Mouse (Mus musculus): ENCODE measurements at regions not wholly inside any gene's neighbourhood (a gene's known extent, or its start where the extent isn't known, plus 50 kb on each side); places are given as distances from the start of the nearest gene placed in this dataset.

DNA sequence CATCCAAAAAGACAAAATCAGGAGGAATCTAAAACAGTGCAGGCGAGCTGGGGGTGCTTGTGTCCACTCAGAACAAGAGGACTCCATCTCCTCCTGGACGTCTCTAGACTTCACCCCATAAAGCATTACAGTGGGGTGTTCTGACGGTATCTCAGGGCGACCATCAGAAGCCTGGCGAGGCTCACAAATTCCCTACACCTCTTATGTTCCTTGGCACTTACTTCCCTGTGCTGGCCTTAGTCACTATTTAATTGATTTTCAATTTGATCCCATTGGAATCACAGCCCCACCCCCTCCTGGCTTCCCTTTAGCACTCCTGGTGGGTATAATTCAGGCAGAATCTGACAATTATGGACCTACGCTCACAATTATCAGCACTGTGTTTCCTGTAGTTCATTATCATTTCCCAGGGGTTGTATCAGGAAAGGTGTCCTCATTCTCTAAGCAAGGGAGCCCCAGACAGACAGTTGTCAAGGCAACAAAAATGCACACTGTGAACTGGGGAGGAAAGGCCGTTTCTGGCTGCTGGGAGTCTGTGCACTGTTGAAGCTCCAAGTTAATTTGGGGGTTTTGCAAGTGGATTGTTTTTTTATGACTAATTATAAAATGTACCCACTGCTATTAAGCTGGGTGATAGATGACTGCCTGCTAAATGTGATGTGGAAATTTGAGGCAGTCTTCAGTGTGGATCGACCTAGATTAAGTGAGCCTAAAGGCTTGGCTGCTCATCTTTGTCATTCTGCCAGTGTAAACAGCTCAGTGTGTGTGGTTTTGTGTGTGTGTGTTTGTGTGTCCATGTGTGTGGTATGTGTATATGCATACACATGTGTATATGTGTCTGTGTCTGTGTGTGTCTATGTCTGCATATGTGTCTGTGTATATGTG lies 115.6 kb upstream of the Kcnj15 start:
- Histone ChIP-seq H3K4me3 (replicated peaks) (no peak overlapping the region), H3K4me2 (no peak overlapping the region), H3K27ac (replicated peaks) (peak overlapping the region; percentile 67), H3K9ac (replicated peaks) (no peak overlapping the region), H3K36me3 (no peaks in the 10 kb centered on the region), H3K27me3 (replicated peaks) (no peaks in the 10 kb centered on the region), H3K9me3 (replicated peaks) (no peaks in the 10 kb centered on the region), H3K4me1 (peaks cover 21% of the 10 kb centered on the region)
- whole genome bisulfite sequencing = 35% methylated on average over 8 of the region's 8 CpGs
- ATAC-seq (ENCODE audit: low FRiP score) = peak; percentile 85

DNA sequence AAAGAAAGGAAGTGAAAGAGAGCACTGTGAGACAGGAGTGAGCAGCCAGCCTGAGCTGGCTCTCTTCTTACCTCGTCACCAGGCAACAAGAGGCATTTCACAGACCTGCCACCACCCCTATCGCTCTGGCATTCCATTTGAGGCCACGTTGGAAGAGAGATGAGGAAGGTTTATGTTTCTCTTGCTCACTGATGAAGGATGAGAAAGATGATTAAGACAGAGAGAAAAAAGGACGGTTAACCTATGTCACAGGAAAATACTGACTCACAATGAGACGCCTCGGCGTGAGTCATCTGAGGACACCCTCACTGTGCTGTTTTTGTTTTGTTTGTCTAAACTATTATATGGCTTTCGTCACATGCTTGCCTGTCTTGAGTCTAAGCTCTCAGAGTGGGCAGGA lies 106.9 kb upstream of the Kcnj15 start:
- Histone ChIP-seq H3K4me1 (no peaks in the 10 kb centered on the region), H3K27ac (replicated peaks) (no peak overlapping the region), H3K4me2 (no peak overlapping the region), H3K27me3 (replicated peaks) (no peaks in the 10 kb centered on the region), H3K36me3 (no peaks in the 10 kb centered on the region), H3K4me3 (replicated peaks) (no peak overlapping the region), H3K9ac (replicated peaks) (no peak overlapping the region), H3K9me3 (replicated peaks) (no peaks in the 10 kb centered on the region)
- WGBS = 80% methylated on average over 8 of the region's 8 CpGs
- ATAC-seq (ENCODE audit: low FRiP score) = no peak

DNA sequence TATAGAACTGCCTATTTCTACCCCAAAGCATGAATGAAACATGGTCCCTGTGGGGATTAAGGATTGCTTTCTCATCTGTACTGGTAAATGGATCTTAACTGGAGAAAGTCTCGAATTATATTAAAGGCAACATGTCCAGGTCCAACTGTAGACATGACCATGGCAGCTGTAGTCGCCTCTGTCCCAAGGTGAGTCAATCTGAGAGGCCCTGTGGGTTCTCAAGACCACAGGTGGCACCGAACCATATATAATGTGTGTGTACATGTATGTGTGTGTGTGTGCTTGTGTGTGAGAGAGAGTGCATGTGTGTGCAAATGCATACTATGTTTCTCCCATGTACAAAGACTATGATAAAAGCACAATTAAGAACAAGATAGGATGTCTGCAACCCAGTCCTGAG lies 105.9 kb upstream of the Kcnj15 start:
- Histone ChIP-seq H3K27ac (replicated peaks) (no peak overlapping the region), H3K4me3 (replicated peaks) (no peak overlapping the region), H3K36me3 (no peaks in the 10 kb centered on the region), H3K9ac (replicated peaks) (no peak overlapping the region), H3K9me3 (replicated peaks) (no peaks in the 10 kb centered on the region), H3K27me3 (replicated peaks) (no peaks in the 10 kb centered on the region), H3K4me2 (no peak overlapping the region), H3K4me1 (no peaks in the 10 kb centered on the region)
- WGBS = 86% methylated on average over 3 of the region's 3 CpGs
- no peak for ATAC-seq (ENCODE audit: low FRiP score)

DNA sequence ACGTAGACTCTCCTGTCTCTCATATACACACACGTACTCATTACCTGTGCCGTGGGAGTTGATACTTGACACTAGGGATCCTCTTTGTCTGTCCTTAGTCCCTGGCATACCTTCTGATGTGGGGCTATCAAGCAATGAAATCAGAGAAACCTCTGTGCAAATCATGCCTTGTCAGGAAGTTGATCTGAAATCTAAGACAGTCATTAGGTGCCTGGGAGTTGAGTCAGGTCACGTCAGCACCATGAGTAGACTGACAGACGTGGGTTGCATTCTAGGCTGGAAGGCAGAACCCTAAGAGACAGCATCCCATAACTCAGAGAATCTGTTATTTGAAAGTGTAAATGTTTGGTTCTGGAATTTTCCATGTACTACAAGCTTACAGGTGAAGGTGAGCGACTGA lies 105.4 kb upstream of the Kcnj15 start:
- ATAC-seq (ENCODE audit: low FRiP score) = no peak

DNA sequence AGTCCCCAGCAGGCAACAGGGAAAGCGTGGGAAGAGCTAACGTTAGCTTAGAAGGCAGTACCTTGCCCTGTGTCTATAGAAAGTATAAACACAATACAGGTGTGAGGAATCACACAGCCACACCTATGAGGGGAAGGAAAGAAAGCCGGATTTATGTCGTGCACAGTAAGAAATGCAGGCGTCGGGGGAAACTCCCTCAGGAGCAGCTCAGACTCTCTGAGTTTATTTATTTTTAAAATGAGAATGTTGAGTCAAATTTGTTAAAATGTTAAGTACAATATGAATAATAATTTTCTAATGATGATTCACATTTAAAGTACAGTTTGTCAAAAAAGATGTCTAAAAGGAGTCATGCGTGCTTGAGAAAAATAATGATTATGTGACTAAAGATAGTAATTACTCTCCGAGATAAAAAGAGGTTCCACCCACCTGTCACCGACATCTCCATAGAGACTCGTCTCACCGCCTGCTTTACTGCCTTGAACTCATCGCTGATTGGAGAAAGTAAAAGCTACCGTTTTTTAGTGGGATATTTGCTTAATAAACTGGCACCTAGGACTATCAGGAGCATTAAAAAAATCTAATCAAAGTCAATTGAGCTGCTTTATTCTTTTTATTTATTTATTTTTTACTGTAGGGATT lies 104.5 kb upstream of the Kcnj15 start:
- ATAC-seq (ENCODE audit: low FRiP score) = no peak
- Histone ChIP-seq H3K4me2 (no peak overlapping the region), H3K4me1 (no peaks in the 10 kb centered on the region), H3K36me3 (no peaks in the 10 kb centered on the region), H3K27ac (replicated peaks) (no peak overlapping the region), H3K9me3 (replicated peaks) (no peaks in the 10 kb centered on the region), H3K9ac (replicated peaks) (no peak overlapping the region), H3K27me3 (replicated peaks) (no peaks in the 10 kb centered on the region), H3K4me3 (replicated peaks) (no peak overlapping the region)
- 52% methylated on average over 13 of the region's 13 CpGs for WGBS

More for the DNA sequence above, 105.4 kb upstream of the Kcnj15 start:
- Histone ChIP-seq H3K9me3 (replicated peaks) (no peaks in the 10 kb centered on the region), H3K4me1 (no peaks in the 10 kb centered on the region), H3K4me3 (replicated peaks) (no peak overlapping the region), H3K27ac (replicated peaks) (no peak overlapping the region), H3K36me3 (no peaks in the 10 kb centered on the region), H3K4me2 (no peak overlapping the region), H3K9ac (replicated peaks) (no peak overlapping the region), H3K27me3 (replicated peaks) (no peaks in the 10 kb centered on the region)
- 94% methylated on average over 6 of the region's 6 CpGs for WGBS

DNA sequence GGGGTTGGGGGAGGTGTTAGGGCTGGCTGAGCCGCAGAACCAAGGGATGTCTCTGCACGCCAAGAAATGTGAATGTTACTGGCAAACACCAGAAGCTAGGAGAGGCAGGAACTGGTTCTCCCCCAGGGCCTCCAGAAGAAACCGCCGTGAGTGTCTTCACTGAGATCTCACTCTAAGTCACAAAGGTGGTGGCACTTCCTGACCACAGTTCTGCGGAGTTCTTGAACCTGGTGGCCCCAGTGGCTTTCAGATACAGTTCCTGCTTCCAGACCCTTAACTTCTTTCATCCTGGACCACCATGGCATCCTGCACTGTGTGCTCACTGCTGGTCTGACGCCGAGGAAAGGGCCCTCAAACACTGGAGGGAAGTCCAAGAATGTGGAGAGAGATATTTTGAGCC lies 89.0 kb upstream of the Kcnj15 start:
- no peak overlapping the region for H3K9ac ChIP-seq (replicated peaks)
- H3K36me3 ChIP-seq = no peaks in the 10 kb centered on the region
- no peaks in the 10 kb centered on the region for H3K9me3 ChIP-seq (replicated peaks)
- no peaks in the 10 kb centered on the region for H3K27me3 ChIP-seq (replicated peaks)
- H3K4me3 ChIP-seq (replicated peaks) = no peak overlapping the region
- H3K4me1 ChIP-seq = no peaks in the 10 kb centered on the region
- no peak for ATAC-seq (ENCODE audit: low FRiP score)
- no peak overlapping the region for H3K4me2 ChIP-seq
- WGBS = 83% methylated on average over 7 of the region's 7 CpGs
- H3K27ac ChIP-seq (replicated peaks) = no peak overlapping the region

DNA sequence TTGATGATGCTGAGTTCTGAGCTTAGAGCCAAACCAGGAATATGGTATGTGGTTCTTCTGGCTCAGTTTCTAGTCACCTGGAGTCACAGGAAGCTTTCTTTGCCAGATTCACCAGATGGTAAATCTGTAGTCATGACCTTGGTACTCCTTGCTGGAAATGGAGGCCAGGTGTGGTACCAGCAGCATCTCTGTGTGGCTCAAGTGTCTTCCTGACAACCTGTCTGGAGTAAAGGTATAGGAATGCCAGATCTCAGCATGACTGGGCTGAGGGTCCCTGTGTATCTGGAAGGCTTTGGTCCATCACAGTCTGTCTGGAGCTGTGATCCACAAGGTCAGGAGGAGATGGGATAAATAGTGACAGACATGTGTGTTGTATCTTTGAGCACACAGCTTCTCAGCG lies 88.0 kb upstream of the Kcnj15 start:
- Histone ChIP-seq H3K27me3 (replicated peaks) (no peaks in the 10 kb centered on the region), H3K9ac (replicated peaks) (no peak overlapping the region), H3K9me3 (replicated peaks) (no peaks in the 10 kb centered on the region), H3K4me1 (no peaks in the 10 kb centered on the region), H3K27ac (replicated peaks) (no peak overlapping the region), H3K4me3 (replicated peaks) (no peak overlapping the region), H3K4me2 (no peak overlapping the region), H3K36me3 (no peaks in the 10 kb centered on the region)
- ATAC-seq (ENCODE audit: low FRiP score) = no peak
- WGBS = 97% methylated on average over 1 of the region's 1 CpGs

DNA sequence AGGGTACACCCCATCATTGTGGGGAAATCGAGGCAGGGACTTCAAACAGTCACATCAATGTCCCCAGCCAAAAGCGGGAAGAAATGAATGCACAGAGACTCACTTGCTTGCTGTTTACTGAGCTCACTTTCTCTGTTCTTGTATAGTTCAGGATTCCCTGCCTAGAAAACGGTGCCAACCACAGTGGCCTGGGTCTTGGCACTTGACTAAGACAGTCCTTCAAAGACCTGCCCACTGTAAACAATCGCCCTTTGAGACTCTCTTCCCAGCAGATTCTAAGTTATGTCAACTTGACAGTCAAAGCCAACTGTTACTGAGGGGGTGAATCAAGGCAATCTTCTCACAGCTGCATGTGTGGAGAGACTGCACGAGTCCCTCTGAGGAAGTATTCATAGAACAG lies 76.8 kb upstream of the Kcnj15 start:
- Histone ChIP-seq H3K9ac (replicated peaks) (no peak overlapping the region), H3K36me3 (no peaks in the 10 kb centered on the region), H3K4me3 (replicated peaks) (no peak overlapping the region), H3K4me1 (peaks cover 7% of the 10 kb centered on the region; the same call in 1 of the 2 replicates), H3K27ac (replicated peaks) (no peak overlapping the region), H3K27me3 (replicated peaks) (no peaks in the 10 kb centered on the region), H3K9me3 (replicated peaks) (no peaks in the 10 kb centered on the region), H3K4me2 (no peak overlapping the region)
- 86% methylated on average over 5 of the region's 5 CpGs for WGBS
- ATAC-seq (ENCODE audit: low FRiP score) = no peak

DNA sequence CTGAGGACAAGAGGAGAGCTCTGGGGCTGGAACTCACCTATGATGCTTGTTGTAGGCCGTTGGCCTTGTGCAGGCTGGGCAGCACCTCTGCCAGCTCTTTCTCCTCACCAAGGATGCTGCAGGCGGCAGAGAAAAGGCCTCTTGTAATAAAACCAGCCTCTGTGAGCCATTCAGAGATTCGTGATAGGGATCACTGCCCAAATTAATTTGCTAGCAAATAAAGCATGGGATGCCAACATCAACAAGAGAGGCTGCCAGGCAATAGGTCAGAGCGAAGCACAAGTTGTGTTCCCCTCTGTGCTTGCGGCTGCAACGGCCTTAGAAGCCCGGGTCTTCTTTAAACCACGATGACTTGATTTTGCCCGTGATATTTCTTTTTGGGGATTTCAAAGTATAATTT lies 72.0 kb upstream of the Kcnj15 start:
- no peak overlapping the region for H3K27ac ChIP-seq (replicated peaks)
- no peak overlapping the region for H3K4me2 ChIP-seq
- peaks cover 7% of the 10 kb centered on the region; the same call in 1 of the 2 replicates for H3K4me1 ChIP-seq
- no peaks in the 10 kb centered on the region for H3K9me3 ChIP-seq (replicated peaks)
- 62% methylated on average over 9 of the region's 9 CpGs for WGBS
- H3K9ac ChIP-seq (replicated peaks) = no peak overlapping the region
- no peak overlapping the region for H3K4me3 ChIP-seq (replicated peaks)
- no peaks in the 10 kb centered on the region for H3K27me3 ChIP-seq (replicated peaks)
- ATAC-seq (ENCODE audit: low FRiP score) = no peak
- H3K36me3 ChIP-seq = no peaks in the 10 kb centered on the region

DNA sequence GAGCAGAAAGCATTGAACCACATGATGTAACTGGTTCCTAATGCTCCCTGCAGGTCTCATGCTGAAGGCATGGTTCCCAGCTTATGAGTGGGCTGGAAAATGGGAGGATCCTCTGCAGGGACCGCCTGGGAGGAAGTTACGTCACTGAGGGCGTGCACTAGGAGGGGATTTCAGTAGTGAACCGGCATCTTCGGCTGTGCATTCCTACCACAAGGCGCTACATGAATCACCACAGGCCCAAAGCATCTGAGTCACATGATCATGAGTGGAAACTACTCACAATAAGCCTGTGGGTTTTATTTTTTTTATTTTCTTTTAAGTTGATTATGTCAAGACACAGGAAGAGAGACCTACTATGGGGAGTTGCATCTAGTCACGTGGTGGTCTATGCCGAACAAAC lies 68.2 kb upstream of the Kcnj15 start:
- no peak overlapping the region for H3K4me2 ChIP-seq
- H3K27ac ChIP-seq (replicated peaks) = no peak overlapping the region
- H3K27me3 ChIP-seq (replicated peaks) = no peaks in the 10 kb centered on the region
- no peak for ATAC-seq (ENCODE audit: low FRiP score)
- H3K36me3 ChIP-seq = no peaks in the 10 kb centered on the region
- 93% methylated on average over 8 of the region's 8 CpGs for WGBS
- no peak overlapping the region for H3K9ac ChIP-seq (replicated peaks)
- H3K4me3 ChIP-seq (replicated peaks) = no peak overlapping the region
- no peaks in the 10 kb centered on the region for H3K9me3 ChIP-seq (replicated peaks)
- peaks cover 7% of the 10 kb centered on the region; the same call in 1 of the 2 replicates for H3K4me1 ChIP-seq

DNA sequence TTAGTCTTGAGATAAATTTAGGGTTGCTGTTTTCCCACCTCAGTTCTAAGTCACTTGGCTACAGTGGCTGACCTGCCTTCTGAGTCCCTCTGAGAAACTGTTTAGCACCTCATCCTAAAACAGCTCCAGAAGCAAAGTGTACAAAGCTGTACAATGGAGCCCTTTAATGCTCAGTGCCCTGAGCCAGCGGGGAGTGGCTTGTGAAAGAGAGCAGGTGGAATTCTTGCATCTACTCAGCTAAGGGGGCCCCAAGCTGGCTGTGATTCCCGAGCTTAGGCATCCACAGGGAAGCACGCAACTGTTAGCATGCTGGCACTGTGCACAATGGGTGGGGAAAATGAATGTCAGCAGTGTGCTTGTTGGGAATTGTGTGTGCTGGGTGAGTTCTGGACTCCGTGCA lies 63.2 kb upstream of the Kcnj15 start:
- WGBS = 49% methylated on average over 4 of the region's 4 CpGs
- no peaks in the 10 kb centered on the region for H3K9me3 ChIP-seq (replicated peaks)
- ATAC-seq (ENCODE audit: low FRiP score) = no peak

DNA sequence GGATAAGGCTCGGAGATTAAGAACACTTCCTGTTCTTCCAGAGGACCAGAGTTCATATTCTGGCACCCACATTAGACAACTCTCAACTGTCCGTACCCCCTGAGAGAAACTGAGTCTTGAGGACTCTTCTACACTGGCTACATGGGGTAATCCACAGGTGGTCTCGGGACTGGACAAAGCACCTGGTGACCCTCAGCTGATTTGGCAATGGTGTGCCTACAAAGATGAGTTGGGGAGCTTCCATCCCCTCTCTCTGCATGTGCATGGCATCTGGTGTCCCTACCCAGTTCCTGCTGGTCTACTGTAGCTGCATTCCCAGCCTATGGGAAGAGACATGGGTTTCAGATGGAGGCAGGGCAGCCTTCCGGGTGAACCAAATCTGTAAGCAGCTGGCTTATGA lies 61.2 kb upstream of the Kcnj15 start:
- Histone ChIP-seq H3K4me2 (no peak overlapping the region), H3K4me3 (replicated peaks) (no peak overlapping the region), H3K27ac (replicated peaks) (no peak overlapping the region), H3K4me1 (0 out of 2 replicates have a peak, but pooled peaks cover 6% of the 10 kb centered on the region), H3K36me3 (no peaks in the 10 kb centered on the region), H3K9me3 (replicated peaks) (no peaks in the 10 kb centered on the region), H3K27me3 (replicated peaks) (no peaks in the 10 kb centered on the region), H3K9ac (replicated peaks) (no peak overlapping the region)
- no peak for ATAC-seq (ENCODE audit: low FRiP score)
- WGBS = 88% methylated on average over 4 of the region's 4 CpGs

More for the DNA sequence above, 63.2 kb upstream of the Kcnj15 start:
- H3K4me3 ChIP-seq (replicated peaks) = no peak overlapping the region
- H3K36me3 ChIP-seq = no peaks in the 10 kb centered on the region
- 0 out of 2 replicates have a peak, but pooled peaks cover 6% of the 10 kb centered on the region for H3K4me1 ChIP-seq
- no peak overlapping the region for H3K9ac ChIP-seq (replicated peaks)
- H3K27ac ChIP-seq (replicated peaks) = no peak overlapping the region
- no peak overlapping the region for H3K4me2 ChIP-seq
- H3K27me3 ChIP-seq (replicated peaks) = no peaks in the 10 kb centered on the region

All from neural tube, embryonic 15.5 days (tissue).